Mouse (Mus musculus): ENCODE data around the gene Nppa. TPM values are rescaled to one million over a fixed set of nuclear protein-coding genes. Genes with fewer than 3 reads are reported as not detected.
A peak's percentile ranks its signal among the peaks of the same experiment; 100 is the strongest.
"Not testable (repeated sequence)": the region's sequence is repeated elsewhere in the genome, so short reads cannot be mapped to it uniquely, and the experiment has no call there.

Gene Nppa
- total and polyA plus RNA-seq, 3 experiments: 1,237 to 4,474 (median 1,820) TPM

DNA sequence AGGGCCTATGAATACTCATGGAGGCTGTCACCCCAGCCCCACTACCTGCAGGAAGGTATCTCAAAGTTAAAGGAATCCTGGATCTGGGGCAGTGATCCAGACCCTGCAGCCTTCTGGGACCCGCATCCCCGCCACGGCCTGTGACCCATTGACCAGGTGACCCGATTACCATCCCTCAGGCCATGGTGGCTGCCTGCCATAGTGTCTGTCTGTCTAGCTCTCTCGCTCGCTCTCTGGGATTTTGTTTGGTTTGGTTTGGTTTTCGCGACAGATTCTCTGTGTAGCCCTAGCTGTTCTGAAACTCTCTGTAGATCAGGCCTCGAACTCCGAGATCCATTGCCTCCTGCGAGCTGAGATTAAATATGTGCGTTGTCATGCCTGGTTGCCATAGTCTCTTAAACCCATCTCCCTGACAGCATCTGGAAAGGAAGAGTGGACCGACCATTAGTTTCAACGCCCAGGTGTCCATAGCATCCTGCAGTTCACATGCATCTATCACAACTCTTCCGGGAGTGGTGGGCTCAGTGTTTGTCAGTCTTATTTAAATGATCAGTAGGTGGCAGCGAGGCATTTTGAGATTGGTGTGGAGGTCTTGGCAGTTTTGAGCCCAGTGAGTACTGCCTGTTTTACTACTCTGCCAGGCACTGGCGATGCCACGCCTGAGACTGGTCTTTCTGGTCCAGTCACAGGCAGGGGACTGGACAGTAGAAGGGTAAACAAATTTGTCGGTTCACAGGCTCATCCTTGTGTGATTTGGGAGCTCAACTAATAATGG is 38.9 kb downstream of the Nppa start:
- WGBS: 21% methylated on average over 19 of the region's 19 CpGs
- intact Hi-C loops (cut with DNase I): loop anchor here (2.0 to 5.0 kb wide), 2 partner anchors 43 to 113 kb away; partner anchors contain the start of gene Fbxo6
- Histone ChIP-seq H3K27me3 (ENCODE audit: control insufficient read depth, insufficient read depth, low read length) (no peaks in the 10 kb centered on the region), H3K4me1 (ENCODE audit: control insufficient read depth, insufficient read depth, low read length) (peaks cover 18% of the 10 kb centered on the region), H3K4me3 (peak overlapping the region; percentile 58), H3K27ac (peak overlapping the region; percentile 91), H3K9ac (ENCODE audit: low read depth, low read length) (peak overlapping the region; percentile 67), H3K36me3 (ENCODE audit: control insufficient read depth, insufficient read depth, low read length) (no peaks in the 10 kb centered on the region), H3K79me2 (replicated peaks; ENCODE audit: control insufficient read depth, insufficient read depth, low read length) (no peaks in the 10 kb centered on the region)
- TF ChIP-seq POLR2A (IDR thresholded peaks at IDR 0.05; ENCODE audit: insufficient read depth, low read depth, low read length): no peak
- TF ChIP-seq CTCF (IDR thresholded peaks at IDR 0.05): no peak
- 0 out of 2 replicates have a peak, but pooled peaks have one; percentile 33 for TF ChIP-seq EP300 (IDR thresholded peaks at IDR 0.05; ENCODE audit: insufficient read depth, low read depth, low read length)
- peak in 1 of 2 experiments; percentile 30 for DNase-seq

- Histone ChIP-seq H3K27ac (peak overlapping the region; percentile 91), H3K79me2 (replicated peaks; ENCODE audit: control insufficient read depth, insufficient read depth, low read length) (no peaks in the 10 kb centered on the region), H3K36me3 (ENCODE audit: control insufficient read depth, insufficient read depth, low read length) (no peaks in the 10 kb centered on the region), H3K4me1 (ENCODE audit: control insufficient read depth, insufficient read depth, low read length) (peaks cover 18% of the 10 kb centered on the region), H3K27me3 (ENCODE audit: control insufficient read depth, insufficient read depth, low read length) (no peaks in the 10 kb centered on the region), H3K9ac (ENCODE audit: low read depth, low read length) (0 out of 2 replicates have a peak overlapping the region, but pooled peaks have one; percentile 10), H3K4me3 (peak overlapping the region; percentile 58)
- DNase-seq: peak; percentile 40 to 45
- 49% methylated on average over 15 of the region's 15 CpGs for WGBS
- no peak for TF ChIP-seq POLR2A (IDR thresholded peaks at IDR 0.05; ENCODE audit: insufficient read depth, low read depth, low read length)
- no peak for TF ChIP-seq CTCF (IDR thresholded peaks at IDR 0.05)
- TF ChIP-seq EP300 (IDR thresholded peaks at IDR 0.05; ENCODE audit: insufficient read depth, low read depth, low read length): no peak
- intact Hi-C loops (cut with DNase I): loop anchor here (5.0 kb wide), 1 partner anchor 112 kb away; the partner anchor contains the start of gene Fbxo6
Observed at GRCm38 (mm10) chr4:148040029-148040830, 39.7 kb downstream of the Nppa start.

- Histone ChIP-seq H3K79me2 (replicated peaks; ENCODE audit: control insufficient read depth, insufficient read depth, low read length) (no peaks in the 10 kb centered on the region), H3K36me3 (ENCODE audit: control insufficient read depth, insufficient read depth, low read length) (no peaks in the 10 kb centered on the region), H3K4me1 (ENCODE audit: control insufficient read depth, insufficient read depth, low read length) (peaks cover 18% of the 10 kb centered on the region), H3K9ac (ENCODE audit: low read depth, low read length) (peak overlapping the region; percentile 65), H3K27me3 (ENCODE audit: control insufficient read depth, insufficient read depth, low read length) (no peaks in the 10 kb centered on the region), H3K4me3 (peak overlapping the region; percentile 52), H3K27ac (peak overlapping the region; percentile 91)
- intact Hi-C loops (cut with DNase I): loop anchor here (5.0 kb wide), 1 partner anchor 111 kb away; the partner anchor contains the start of gene Fbxo6
- WGBS: 3% methylated on average over 19 of the region's 19 CpGs
- peak; percentile 81 to 87 for DNase-seq
- TF ChIP-seq POLR2A (IDR thresholded peaks at IDR 0.05; ENCODE audit: insufficient read depth, low read depth, low read length): peak; percentile 72
- TF ChIP-seq CTCF (IDR thresholded peaks at IDR 0.05): no peak
- no peak for TF ChIP-seq EP300 (IDR thresholded peaks at IDR 0.05; ENCODE audit: insufficient read depth, low read depth, low read length)
Observed at GRCm38 (mm10) chr4:148040933-148041610, 40.5 kb downstream of the Nppa start.

DNA sequence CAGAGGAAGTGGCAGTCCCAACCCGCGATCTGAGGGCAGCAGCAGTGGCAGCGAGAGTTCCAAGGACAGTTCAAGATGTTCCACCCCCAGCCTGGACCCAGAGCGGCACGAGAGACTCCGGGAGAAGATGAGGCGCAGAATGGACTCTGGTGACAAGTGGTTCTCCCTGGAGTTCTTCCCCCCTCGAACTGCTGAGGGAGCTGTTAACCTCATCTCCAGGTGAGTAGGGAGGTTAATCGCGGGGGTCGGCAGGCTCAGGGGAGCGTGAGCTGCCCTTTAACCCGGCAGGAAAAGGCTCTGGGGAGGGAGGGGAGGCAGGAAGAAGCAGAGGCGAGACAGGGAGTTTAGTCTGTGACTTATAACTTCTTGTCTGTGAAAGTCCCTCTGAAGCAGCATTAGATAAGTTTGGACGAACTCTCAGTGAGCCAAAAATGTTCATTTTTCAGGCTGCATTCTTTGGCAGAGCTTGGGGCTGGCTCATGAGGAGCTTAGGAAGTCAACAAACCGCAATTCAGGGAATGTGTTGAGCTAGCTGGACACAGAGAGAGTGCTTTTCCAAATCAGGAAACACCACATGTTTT is 41.2 kb downstream of the Nppa start:
- Histone ChIP-seq H3K79me2 (replicated peaks; ENCODE audit: control insufficient read depth, insufficient read depth, low read length) (no peaks in the 10 kb centered on the region), H3K27ac (peak overlapping the region; percentile 91), H3K27me3 (ENCODE audit: control insufficient read depth, insufficient read depth, low read length) (no peaks in the 10 kb centered on the region), H3K4me3 (peak overlapping the region; percentile 52), H3K4me1 (ENCODE audit: control insufficient read depth, insufficient read depth, low read length) (peaks cover 18% of the 10 kb centered on the region), H3K9ac (ENCODE audit: low read depth, low read length) (peak overlapping the region; percentile 65), H3K36me3 (ENCODE audit: control insufficient read depth, insufficient read depth, low read length) (no peaks in the 10 kb centered on the region)
- 2% methylated on average over 16 of the region's 16 CpGs for WGBS
- intact Hi-C loops (cut with DNase I): loop anchor here (5.0 kb wide), 1 partner anchor 111 kb away; the partner anchor contains the start of gene Fbxo6
- TF ChIP-seq EP300 (IDR thresholded peaks at IDR 0.05; ENCODE audit: insufficient read depth, low read depth, low read length): 0 out of 2 replicates have a peak, but pooled peaks have one; percentile 16
- peak; percentile 37; the same call in 1 of the 2 replicates for TF ChIP-seq POLR2A (IDR thresholded peaks at IDR 0.05; ENCODE audit: insufficient read depth, low read depth, low read length)
- no peak for TF ChIP-seq CTCF (IDR thresholded peaks at IDR 0.05)
- peak; percentile 64 to 73 for DNase-seq

DNA sequence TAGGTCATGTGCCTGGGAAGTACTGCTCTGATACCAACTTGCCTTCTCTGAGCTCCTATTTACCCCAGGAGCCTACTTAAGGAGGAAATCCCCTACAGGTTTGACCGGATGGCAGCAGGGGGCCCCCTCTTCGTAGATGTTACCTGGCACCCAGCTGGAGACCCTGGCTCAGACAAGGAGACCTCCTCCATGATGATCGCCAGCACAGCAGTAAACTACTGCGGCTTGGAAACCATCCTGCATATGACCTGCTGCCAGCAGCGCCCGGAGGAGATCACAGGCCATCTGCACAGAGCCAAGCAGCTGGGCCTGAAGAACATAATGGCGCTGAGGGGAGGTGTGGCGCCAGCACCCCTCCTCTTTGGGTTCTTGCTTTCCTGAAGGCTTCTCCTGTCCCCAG is 42.8 kb downstream of the Nppa start:
- peaks cover 15% of the 10 kb centered on the region for H3K4me1 ChIP-seq (ENCODE audit: control insufficient read depth, insufficient read depth, low read length)
- intact Hi-C loops (cut with DNase I): loop anchor here (5.0 kb wide), 1 partner anchor 109 kb away; the partner anchor contains the start of gene Fbxo6
- H3K27ac ChIP-seq: peak overlapping the region; percentile 91
- not testable (repeated sequence) for H3K79me2 ChIP-seq (replicated peaks; ENCODE audit: control insufficient read depth, insufficient read depth, low read length); H3K27me3 ChIP-seq (ENCODE audit: control insufficient read depth, insufficient read depth, low read length); H3K9ac ChIP-seq (ENCODE audit: low read depth, low read length); H3K36me3 ChIP-seq (ENCODE audit: control insufficient read depth, insufficient read depth, low read length); H3K4me3 ChIP-seq; DNase-seq
- 79% methylated on average over 7 of the region's 8 CpGs for WGBS
